1 mouse cellular context compared by ENCODE assay signal in genomic region chr16:38395060-38395730, GRCm38 (mm10).
TF ChIP-seq lines count a peak whose summit lies in the region.

No protein-coding gene starts in this region.

TF ChIP-seq in MEL, 35 proteins besides CTCF, POLR2A, EP300 and RAD21:
- TF ChIP-seq CHD1 (IDR thresholded peaks at IDR 0.05; ENCODE audit: low read depth, low read length) (no peak), GATA1 (IDR thresholded peaks at IDR 0.05; ENCODE audit: low read depth, low read length) (no peak), UBTF (IDR thresholded peaks at IDR 0.05; ENCODE audit: borderline replicate concordance, insufficient read depth, low read depth, low read length) (no peak), ZMIZ1 (IDR thresholded peaks at IDR 0.05; ENCODE audit: low read depth, low read length) (no peak), ZNF384 (IDR thresholded peaks at IDR 0.05; ENCODE audit: low read depth, low read length) (no peak), MEF2A (IDR thresholded peaks at IDR 0.05; ENCODE audit: extremely low read depth, insufficient replicate concordance, low read depth, low read length, poor library complexity, severe bottlenecking) (no peak), CHD2 (IDR thresholded peaks at IDR 0.05; ENCODE audit: low read length) (no peak), BHLHE40 (IDR thresholded peaks at IDR 0.05; ENCODE audit: borderline replicate concordance, low read depth, low read length) (no peak), SMC3 (IDR thresholded peaks at IDR 0.05; ENCODE audit: low read depth, low read length) (no peak), KAT2A (conservative IDR thresholded peaks at IDR 0.05; ENCODE audit: low read depth, low read length) (no peak), MYB (IDR thresholded peaks at IDR 0.05; ENCODE audit: low read depth, low read length) (no peak), MAFK (IDR thresholded peaks at IDR 0.05; ENCODE audit: borderline replicate concordance, low read depth, low read length) (no peak), HCFC1 (IDR thresholded peaks at IDR 0.05; ENCODE audit: low read depth, low read length) (no peak), GABPA (IDR thresholded peaks at IDR 0.05; ENCODE audit: low read depth, low read length) (no peak), USF2 (IDR thresholded peaks at IDR 0.05; ENCODE audit: borderline replicate concordance in 1 of 2, insufficient read depth in 1 of 2, low read depth in 1 of 2, low read length in 2 of 2) (no peak), USF1 (IDR thresholded peaks at IDR 0.05; ENCODE audit: low read depth, low read length) (no peak), NRF1 (IDR thresholded peaks at IDR 0.05; ENCODE audit: insufficient read depth, low read depth, low read length, poor library complexity, severe bottlenecking) (no peak), ZC3H11A (IDR thresholded peaks at IDR 0.05; ENCODE audit: low read depth, low read length) (no peak), JUND (IDR thresholded peaks at IDR 0.05; ENCODE audit: low read depth, low read length) (no peak), ETS1 (IDR thresholded peaks at IDR 0.05; ENCODE audit: low read depth, low read length) (no peak)
TF ChIP-seq in MEL: peak in this region for 0.
